Mouse (Mus musculus): ENCODE results near the gene Golm1. TPM values are rescaled to one million over a fixed set of nuclear protein-coding genes. Genes with fewer than 3 reads are reported as not detected.
A peak's percentile ranks its signal among the peaks of the same experiment; 100 is the strongest.

The Golm1 gene
- polyA plus RNA-seq, 2 experiments = 25.5 to 43.3 TPM

- Histone ChIP-seq H3K4me1 (replicated peaks; ENCODE audit: control insufficient read depth in 2 of 2, insufficient read depth in 2 of 2, low read length in 1 of 2) (0 out of 4 replicates have a peak, but pooled peaks cover 0 to 2% of the 10 kb centered on the region in 2 experiments), H3K36me3 (replicated peaks; ENCODE audit: control insufficient read depth, insufficient read depth, low read depth) (no peaks in the 10 kb centered on the region), H3K4me2 (ENCODE audit: low read depth) (no peak overlapping the region), H3K27ac (no peak overlapping the region), H3K4me3 (ENCODE audit: insufficient read depth in 1 of 2, low read depth in 2 of 2, low read length in 2 of 2) (no peak overlapping the region), H3K9ac (replicated peaks) (no peak overlapping the region), H3K27me3 (ENCODE audit: control insufficient read depth, insufficient read depth, low read length) (no peaks in the 10 kb centered on the region; the same call in 1 of the 2 replicates), H3K9me3 (ENCODE audit: control insufficient read depth, low read length) (no peaks in the 10 kb centered on the region)
- TF ChIP-seq EP300 (IDR thresholded peaks at IDR 0.05; ENCODE audit: low read depth) (no peak), CTCF (IDR thresholded peaks at IDR 0.05; ENCODE audit: low read depth) (no peak)
- ATAC-seq (ENCODE audit: insufficient read depth) = no peak
- DNase-seq (ENCODE audit: low read depth in 3 of 3, low spot score in 3 of 3) = no peak
- 62% methylated on average over 9 of the region's 9 CpGs for WGBS (ENCODE audit: insufficient replicate concordance)
Measured at GRCm38 (mm10) chr13:59689313-59689712, 13.7 kb upstream of the Golm1 start.

GRCm38 (mm10) chr13:59688338-59688770 lies 12.7 kb upstream of the Golm1 start:
- 56% methylated on average over 13 of the region's 13 CpGs for WGBS (ENCODE audit: insufficient replicate concordance)
- TF ChIP-seq EP300 (IDR thresholded peaks at IDR 0.05; ENCODE audit: low read depth) = 0 out of 2 replicates have a peak, but pooled peaks have one; percentile 25
- no peak for TF ChIP-seq CTCF (IDR thresholded peaks at IDR 0.05; ENCODE audit: low read depth)
- H3K27me3 ChIP-seq (ENCODE audit: control insufficient read depth, insufficient read depth, low read length) = no peaks in the 10 kb centered on the region; the same call in 1 of the 2 replicates
- H3K9me3 ChIP-seq (ENCODE audit: control insufficient read depth, low read length) = no peaks in the 10 kb centered on the region
- no peak for ATAC-seq (ENCODE audit: insufficient read depth)
- no peak for DNase-seq (ENCODE audit: low read depth in 3 of 3, low spot score in 3 of 3)
- H3K4me1 ChIP-seq (replicated peaks; ENCODE audit: control insufficient read depth in 2 of 2, insufficient read depth in 2 of 2, low read length in 1 of 2) = 0 out of 4 replicates have a peak, but pooled peaks cover 0 to 2% of the 10 kb centered on the region in 2 experiments
- no peak overlapping the region for H3K4me3 ChIP-seq (ENCODE audit: insufficient read depth in 1 of 2, low read depth in 2 of 2, low read length in 2 of 2)
- no peak overlapping the region for H3K27ac ChIP-seq
- no peak overlapping the region for H3K9ac ChIP-seq (replicated peaks)
- no peaks in the 10 kb centered on the region for H3K36me3 ChIP-seq (replicated peaks; ENCODE audit: control insufficient read depth, insufficient read depth, low read depth)
- no peak overlapping the region for H3K4me2 ChIP-seq (ENCODE audit: low read depth)

- TF ChIP-seq EP300 (IDR thresholded peaks at IDR 0.05; ENCODE audit: low read depth) (no peak), CTCF (IDR thresholded peaks at IDR 0.05; ENCODE audit: low read depth) (no peak)
- no peak overlapping the region for H3K27ac ChIP-seq
Measured at GRCm38 (mm10) chr13:59685236-59685635, 9.6 kb upstream of the Golm1 start.

GRCm38 (mm10) chr13:59682629-59683028 lies 7.0 kb upstream of the Golm1 start:
- H3K4me3 ChIP-seq (ENCODE audit: insufficient read depth in 1 of 2, low read depth in 2 of 2, low read length in 2 of 2) = no peak overlapping the region
- TF ChIP-seq EP300 (IDR thresholded peaks at IDR 0.05; ENCODE audit: low read depth) (no peak), CTCF (IDR thresholded peaks at IDR 0.05; ENCODE audit: low read depth) (no peak)
- 9% methylated on average over 7 of the region's 7 CpGs for WGBS (ENCODE audit: insufficient replicate concordance)
- no peaks in the 10 kb centered on the region for H3K36me3 ChIP-seq (replicated peaks; ENCODE audit: control insufficient read depth, insufficient read depth, low read depth)
- no peak overlapping the region for H3K9ac ChIP-seq (replicated peaks)
- H3K4me1 ChIP-seq (replicated peaks; ENCODE audit: control insufficient read depth in 2 of 2, insufficient read depth in 2 of 2, low read length in 1 of 2) = peaks cover 8 to 24% of the 10 kb centered on the region in 2 experiments
- no peak overlapping the region for H3K4me2 ChIP-seq (ENCODE audit: low read depth)
- peak in 2 of 3 experiments; percentile 50 to 56 for DNase-seq (ENCODE audit: low read depth in 3 of 3, low spot score in 3 of 3)
- no peaks in the 10 kb centered on the region for H3K27me3 ChIP-seq (ENCODE audit: control insufficient read depth, insufficient read depth, low read length)
- ATAC-seq (ENCODE audit: insufficient read depth) = peak; percentile 65
- H3K9me3 ChIP-seq (ENCODE audit: control insufficient read depth, low read length) = no peaks in the 10 kb centered on the region
- H3K27ac ChIP-seq = no peak overlapping the region

More at GRCm38 (mm10) chr13:59685236-59685635, 9.6 kb upstream of the Golm1 start:
- no peaks in the 10 kb centered on the region for H3K9me3 ChIP-seq (ENCODE audit: control insufficient read depth, low read length)
- ATAC-seq (ENCODE audit: insufficient read depth) = no peak
- no peak overlapping the region for H3K4me3 ChIP-seq (ENCODE audit: insufficient read depth in 1 of 2, low read depth in 2 of 2, low read length in 2 of 2)
- peaks cover 1 to 10% of the 10 kb centered on the region in 2 experiments for H3K4me1 ChIP-seq (replicated peaks; ENCODE audit: control insufficient read depth in 2 of 2, insufficient read depth in 2 of 2, low read length in 1 of 2)
- no peak overlapping the region for H3K9ac ChIP-seq (replicated peaks)
- H3K4me2 ChIP-seq (ENCODE audit: low read depth) = no peak overlapping the region
- no peaks in the 10 kb centered on the region; the same call in 1 of the 2 replicates for H3K27me3 ChIP-seq (ENCODE audit: control insufficient read depth, insufficient read depth, low read length)
- 67% methylated on average over 3 of the region's 3 CpGs for WGBS (ENCODE audit: insufficient replicate concordance)
- H3K36me3 ChIP-seq (replicated peaks; ENCODE audit: control insufficient read depth, insufficient read depth, low read depth) = no peaks in the 10 kb centered on the region
- no peak for DNase-seq (ENCODE audit: low read depth in 3 of 3, low spot score in 3 of 3)

- DNase-seq (ENCODE audit: low read depth in 3 of 3, low spot score in 3 of 3) (no peak), ATAC-seq (ENCODE audit: insufficient read depth) (no peak)
- Histone ChIP-seq H3K27ac (no peak overlapping the region), H3K36me3 (replicated peaks; ENCODE audit: control insufficient read depth, insufficient read depth, low read depth) (no peaks in the 10 kb centered on the region), H3K9me3 (ENCODE audit: control insufficient read depth, low read length) (no peaks in the 10 kb centered on the region), H3K9ac (replicated peaks) (no peak overlapping the region), H3K4me2 (ENCODE audit: low read depth) (no peak overlapping the region), H3K4me1 (replicated peaks; ENCODE audit: control insufficient read depth in 2 of 2, insufficient read depth in 2 of 2, low read length in 1 of 2) (peaks cover 11 to 30% of the 10 kb centered on the region in 2 experiments), H3K27me3 (ENCODE audit: control insufficient read depth, insufficient read depth, low read length) (no peaks in the 10 kb centered on the region), H3K4me3 (ENCODE audit: insufficient read depth in 1 of 2, low read depth in 2 of 2, low read length in 2 of 2) (no peak overlapping the region)
- TF ChIP-seq EP300 (IDR thresholded peaks at IDR 0.05; ENCODE audit: low read depth) (peak; percentile 37), CTCF (IDR thresholded peaks at IDR 0.05; ENCODE audit: low read depth) (no peak)
- 20% methylated on average over 4 of the region's 4 CpGs for WGBS (ENCODE audit: insufficient replicate concordance)
Measured at GRCm38 (mm10) chr13:59679908-59680307, 4.3 kb upstream of the Golm1 start.

Data from liver, embryonic 14.5 days (tissue).